Mouse (Mus musculus) thymus, postnatal 10 days (tissue): ENCODE results near the gene En2.

ENCODE experiments used
- DNase-seq, 2 experiments: peaks; one replicate each; pipeline ENCODE4 v3.0.0; 2021; ENCODE audit warnings: low spot score in 2 of 2

Gene En2

DNA sequence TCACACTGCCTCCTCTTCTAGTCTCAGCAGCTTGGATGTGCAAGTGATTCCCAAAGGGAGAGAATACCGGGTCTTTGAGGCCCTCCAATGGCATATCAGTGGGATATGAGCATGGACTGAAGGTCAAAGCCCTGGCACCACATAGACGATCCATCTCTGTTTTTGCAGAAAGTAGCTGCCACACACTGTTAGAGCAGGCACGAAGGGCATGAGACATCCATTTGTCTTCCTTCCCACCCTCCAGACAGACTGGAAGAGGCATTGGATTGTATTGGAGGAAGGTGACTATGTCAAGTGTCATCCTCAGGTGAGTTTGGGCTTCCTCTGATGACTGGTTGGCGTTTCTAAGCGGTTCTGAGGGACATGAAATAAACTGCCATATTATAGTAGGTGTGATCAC is 12.8 kb downstream of the En2 start:
- no peak for DNase-seq

DNA sequence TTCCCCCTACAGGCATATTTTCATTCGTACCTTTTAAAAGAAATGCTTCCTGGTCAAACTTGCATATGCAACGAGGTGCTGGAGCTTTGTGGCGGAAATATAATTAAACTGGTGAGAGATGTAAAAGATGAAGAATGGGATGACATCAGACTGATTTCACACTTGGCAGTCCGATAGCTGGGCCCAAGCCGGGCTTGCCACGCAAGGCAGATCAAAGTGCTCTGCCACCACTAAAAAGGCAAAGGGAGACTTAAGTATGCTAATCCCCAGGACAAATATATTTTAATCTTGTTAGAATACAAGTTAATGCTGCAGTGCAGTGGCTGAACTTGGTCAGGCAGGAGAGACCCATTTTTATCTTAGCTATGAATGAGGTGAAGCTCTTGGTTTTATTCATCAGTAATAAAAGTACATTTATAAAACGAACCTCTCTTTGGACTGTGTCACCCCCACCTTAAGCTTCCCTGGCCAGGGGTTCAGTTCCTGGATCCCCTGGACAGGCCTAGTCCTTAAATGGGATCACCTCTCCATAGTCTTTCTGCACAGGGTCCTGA is 13.8 kb downstream of the En2 start:
- DNase-seq = no peak

DNA sequence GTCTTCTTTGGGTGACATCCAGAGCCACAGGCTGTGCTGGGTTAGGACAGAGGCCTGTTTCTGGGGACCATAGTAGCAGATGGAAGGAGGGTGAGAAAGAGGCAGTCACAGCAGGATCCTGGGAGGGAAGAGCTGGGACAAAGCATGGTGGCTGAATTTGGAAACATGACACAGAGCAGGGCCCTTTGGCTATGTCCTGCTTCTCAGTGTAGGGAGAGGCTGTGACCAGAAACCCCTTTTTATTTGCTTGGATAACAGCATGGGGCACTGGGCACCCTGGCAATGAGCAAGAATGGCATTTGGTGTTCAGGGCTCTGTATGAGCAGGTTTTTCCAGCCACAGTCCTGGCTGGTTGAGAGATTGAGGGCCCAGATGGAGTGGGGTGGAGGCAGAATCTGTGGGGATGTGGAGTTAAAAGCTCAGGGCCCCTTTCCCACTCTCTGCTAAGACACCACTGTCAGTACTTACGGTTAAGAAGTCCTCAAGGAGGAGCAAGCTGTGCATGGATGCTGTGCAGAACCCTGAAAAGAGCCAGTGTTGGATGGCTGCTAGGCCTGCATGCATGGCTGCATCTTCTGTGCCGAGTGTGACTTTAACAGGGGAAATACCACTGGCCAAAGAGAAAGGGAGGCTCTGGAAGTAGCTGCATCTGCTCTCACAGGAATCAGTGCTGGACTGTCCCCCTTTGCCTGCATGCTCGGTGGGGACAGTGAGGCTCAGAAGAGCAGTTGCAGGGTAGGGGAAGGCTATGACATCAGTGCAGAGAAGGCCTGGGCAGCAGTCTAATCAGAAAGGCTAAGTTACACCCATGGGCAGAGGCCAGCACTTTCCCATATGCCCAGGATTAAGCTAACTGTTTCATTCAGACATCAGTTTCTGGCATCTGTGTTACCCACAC is 26.0 kb downstream of the En2 start:
- DNase-seq = no peak

DNA sequence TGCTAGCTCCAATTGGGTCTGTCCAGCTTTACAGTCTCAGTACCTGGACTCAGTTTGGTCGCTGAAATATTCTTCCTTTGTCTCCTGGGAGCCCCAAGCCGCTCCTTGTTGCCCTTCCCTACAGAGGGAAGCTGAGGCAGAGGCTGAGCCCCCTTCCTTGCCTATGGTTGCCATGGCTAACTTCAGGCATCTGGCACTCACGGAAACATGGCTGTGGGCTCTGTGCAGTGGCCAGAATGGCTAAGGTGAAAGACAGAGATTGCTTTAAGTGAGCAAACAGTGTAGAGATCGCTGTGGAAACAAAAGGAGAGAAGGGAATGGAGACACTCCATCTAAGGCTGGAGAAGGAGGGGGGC is 26.6 kb downstream of the En2 start:
- no peak for DNase-seq

DNA sequence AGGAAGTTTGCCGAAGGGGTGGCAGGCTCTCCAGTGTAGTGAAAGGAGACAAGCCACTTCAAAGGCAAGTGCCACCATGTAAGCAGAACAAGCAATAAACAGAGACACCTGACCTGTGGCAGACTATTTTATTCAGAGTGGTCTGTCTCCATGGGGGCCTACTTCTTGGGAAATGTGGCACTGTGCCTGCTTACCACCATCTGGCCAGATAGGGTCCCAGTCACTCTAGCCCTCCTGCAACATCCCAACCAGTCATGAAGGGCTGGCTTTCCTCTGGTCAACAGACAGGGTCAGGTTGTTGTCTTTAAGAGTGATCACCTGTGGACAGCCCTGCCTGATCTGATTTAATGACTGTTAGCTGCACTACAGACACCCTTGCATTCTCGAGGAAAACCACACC is 30.0 kb downstream of the En2 start:
- no peak for DNase-seq

DNA sequence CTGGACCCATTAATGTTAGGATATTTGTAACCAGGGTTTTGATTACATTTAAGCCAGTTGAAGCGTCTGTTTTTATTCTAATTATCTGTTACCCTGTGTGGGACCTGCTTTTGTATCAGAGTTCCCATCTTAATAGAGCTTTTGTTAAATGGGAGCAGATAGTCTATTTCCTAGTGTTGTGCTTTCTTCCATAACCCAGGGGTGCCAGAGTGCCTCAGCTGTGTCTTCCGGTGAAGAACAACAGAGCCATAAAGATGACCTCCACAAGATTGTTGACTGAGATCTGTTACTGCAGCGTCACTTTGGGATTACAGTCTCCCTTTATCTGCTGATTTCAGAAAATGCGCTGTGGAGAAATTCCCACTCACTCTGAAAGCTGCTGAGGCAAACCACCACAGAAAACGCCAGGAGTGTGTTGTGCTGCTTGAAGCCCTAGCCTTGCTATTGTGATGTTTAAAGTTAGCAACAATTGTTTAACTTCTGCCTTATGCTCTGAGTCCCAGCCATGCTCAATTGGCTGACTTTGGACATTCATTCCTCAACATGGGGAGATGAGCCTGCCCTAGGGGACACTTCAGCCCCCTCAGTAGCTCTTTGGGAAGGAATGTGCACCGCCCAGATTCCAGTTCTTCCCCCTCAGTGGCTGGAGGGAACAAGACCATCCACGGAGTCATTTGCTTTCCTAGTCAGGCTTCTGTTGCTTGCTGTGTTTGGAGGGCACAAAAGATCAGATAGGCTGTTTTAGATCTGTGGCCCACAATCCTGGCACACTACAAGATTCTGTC is 33.8 kb downstream of the En2 start:
- DNase-seq = no peak

DNA sequence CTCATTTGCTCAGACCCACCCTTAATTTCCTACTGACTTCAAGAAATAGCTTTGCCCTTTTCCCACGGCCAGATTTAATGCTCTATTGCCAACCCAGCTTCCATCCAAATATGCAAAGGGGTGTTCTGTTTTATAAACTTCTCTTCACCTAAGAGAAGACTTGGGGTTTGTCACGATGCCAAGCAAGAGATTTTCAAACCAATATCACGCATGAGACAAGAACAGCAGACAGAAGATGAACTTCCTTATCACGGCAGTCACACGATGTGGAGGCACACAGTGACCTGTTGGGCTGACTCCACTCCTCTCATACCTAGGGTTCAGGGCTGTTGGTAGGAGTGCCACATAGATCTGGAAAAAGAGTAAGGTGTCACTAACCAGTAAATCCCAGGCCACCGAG is 37.6 kb downstream of the En2 start:
- no peak for DNase-seq

DNA sequence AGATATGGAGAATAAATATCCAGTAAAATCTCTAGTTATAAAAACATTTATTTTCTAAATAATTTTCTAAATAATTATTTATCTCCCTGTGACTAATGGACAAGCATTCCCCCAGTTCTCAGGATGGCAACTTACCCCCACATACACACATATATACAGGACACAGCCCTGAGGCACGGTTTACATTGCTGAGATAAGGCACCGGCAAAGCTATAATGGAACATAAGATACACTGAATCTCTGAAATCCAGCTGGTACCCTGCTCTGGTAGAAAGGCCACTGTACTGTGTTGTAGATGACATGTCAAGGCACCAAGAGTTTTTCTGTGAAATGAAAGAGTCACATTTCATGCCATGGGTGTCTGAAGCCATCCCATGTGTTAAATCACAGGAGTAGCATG is 39.2 kb downstream of the En2 start:
- DNase-seq = no peak

DNA sequence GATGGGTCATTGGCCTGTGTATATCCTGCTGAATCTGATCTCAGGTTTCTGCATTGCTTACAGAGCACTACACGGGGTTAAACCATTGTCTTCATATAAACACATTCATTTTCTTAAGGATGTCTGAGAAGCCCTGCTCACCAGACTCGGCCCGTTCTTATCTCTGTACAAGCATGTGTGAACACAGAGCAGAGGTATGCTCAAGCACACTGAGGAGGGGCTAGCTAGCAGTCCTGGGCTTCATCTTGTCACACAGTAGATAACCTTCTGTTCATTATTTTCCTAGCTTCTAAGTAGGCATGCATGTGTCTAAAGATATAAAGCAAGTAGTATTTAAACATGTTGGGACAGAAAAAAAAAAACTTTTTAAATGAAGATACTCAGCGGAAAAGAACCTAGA is 41.0 kb downstream of the En2 start:
- DNase-seq = no peak

DNA sequence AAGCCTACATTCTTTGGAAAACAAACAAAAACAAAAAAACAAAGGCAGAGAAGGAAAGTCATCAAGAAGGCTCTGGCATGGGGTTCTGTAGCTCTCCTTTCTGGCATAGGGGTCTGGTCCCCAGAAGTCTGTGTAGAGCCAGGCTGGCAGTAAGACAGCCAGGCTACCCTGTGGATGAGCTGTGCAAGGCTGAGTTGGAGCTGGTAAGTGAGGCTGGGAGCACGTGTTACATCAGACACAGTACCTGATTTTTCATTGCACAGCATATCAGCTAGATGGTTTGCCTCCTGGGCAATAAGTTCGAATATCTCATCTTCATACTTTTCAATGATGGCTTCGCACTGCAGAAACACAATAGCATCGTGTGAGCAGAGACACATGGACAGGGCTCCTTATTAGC is 41.5 kb downstream of the En2 start:
- no peak for DNase-seq

DNA sequence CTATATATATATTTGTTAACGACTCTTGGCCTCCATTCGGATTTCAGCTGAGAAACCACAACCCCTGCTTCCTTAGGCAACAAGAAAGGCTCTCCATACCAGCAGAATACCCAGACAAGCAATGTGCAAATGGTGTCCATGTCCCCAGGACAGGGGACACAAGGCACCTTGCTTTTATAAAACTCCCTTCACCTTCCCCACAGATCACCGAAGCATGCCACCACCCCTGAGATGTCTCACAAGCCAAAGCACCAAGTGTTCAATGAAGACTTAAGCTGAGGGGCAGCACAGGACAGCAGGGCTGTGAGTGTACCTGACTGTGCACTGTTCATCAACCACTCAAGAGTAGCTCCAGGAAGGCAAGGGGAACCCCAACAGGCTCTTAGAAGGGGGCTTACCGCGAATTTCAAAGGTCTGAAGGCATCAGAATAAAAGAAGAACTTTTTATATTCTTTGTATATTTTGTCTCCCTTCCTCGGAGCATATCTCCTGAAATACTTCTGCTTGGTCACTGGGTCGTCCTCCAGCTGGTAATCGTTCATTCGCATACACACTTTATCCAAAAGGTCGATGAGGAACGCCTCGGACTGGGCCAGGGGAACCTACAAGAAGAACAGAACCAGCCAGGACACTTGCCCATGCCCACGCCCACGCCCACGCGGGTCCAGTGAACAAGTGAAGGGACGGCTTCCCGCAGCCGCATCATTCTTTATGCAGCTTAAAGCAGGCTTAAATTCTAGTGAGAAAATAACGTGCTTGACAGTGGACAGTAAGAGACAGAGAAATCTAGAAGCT is 43.4 kb downstream of the En2 start:
- DNase-seq = no peak

DNA sequence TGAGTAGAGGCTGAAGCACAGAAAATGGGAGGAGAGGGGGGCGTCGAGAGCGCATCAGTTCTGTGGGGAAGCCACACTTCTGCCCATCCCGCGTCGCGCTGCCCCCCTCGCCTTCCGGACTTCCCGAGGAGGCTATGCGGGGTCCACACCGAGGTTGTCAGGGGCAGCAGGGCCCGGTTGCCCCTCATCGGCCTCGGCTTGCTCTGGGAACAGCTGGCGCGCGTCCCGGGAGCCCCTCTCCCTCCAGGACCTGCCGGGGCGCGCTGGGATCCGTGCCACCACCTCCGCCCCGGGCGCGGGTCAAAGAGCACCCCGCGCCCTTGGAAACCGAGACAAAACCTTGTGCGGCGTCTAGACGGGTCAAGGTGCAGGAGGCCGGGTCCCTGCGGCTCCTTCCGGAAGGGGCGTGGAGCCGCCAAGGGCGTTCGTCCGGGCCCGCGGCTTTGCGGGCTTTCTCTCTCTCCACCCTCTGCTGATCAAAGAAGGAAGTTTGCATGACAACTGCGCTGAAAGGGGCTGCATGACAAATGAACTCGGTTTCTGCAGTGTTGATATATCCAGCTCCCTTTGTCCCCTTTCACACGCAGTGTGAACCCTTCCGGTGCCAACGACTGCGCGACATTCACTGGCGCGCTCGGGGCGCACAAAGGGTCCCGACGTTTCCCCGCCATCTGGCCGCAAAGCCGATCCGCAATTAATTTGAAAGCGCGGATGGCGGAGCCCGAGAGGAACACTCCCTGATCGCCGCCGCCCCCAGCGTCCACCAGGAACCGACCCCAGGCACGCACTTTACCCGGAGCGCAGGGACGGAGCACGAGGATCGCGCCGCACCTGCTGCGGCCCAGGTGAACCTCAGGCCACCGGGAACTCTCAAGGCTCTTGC is 44.3 kb downstream of the En2 start:
- no peak for DNase-seq

DNA sequence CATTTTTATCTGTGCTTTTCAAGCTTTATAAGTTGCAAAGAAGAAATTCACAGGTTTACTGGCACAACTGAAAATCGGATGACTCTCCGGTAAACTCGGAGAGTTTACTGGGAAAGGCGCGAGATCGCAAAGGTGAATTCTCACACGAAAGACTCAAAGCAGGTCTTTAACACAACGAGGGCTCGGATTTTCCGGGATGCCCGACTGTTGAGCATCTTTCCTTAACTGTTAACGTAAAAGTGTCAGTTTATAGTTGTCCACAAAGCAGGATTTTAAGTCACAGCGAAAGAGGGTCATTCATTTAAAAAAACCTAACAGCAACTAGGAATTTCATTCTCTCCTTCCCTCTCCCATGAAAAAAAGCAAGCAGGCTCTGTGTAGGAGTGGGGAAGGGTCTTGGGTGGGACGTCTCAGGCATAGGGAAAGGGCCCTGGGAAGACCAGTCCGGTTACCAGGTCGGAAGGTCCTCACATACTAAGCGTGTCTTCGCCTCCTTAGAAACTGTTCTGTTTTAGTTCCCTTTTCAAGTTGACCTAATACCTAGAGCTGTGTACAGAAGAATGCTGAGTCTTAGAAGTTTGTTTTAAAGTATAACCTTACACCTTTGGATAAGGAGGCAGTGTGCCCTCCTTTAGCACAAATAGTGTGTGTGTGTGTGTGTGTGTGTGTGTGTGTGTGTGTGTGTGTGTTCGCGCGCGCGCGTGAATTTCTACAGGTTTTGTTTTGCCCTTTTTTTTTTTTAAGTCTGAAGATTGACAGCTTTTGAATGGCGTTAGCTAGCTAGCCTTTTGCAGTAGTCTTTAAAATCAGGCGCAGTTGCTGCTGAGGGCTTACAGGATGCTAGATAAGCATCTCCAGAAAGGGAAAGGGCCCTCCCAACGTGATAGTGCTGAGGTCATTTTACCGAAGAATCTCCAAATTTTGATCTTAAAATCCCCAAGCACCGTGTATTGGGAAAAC is 45.4 kb downstream of the En2 start:
- DNase-seq = no peak

DNA sequence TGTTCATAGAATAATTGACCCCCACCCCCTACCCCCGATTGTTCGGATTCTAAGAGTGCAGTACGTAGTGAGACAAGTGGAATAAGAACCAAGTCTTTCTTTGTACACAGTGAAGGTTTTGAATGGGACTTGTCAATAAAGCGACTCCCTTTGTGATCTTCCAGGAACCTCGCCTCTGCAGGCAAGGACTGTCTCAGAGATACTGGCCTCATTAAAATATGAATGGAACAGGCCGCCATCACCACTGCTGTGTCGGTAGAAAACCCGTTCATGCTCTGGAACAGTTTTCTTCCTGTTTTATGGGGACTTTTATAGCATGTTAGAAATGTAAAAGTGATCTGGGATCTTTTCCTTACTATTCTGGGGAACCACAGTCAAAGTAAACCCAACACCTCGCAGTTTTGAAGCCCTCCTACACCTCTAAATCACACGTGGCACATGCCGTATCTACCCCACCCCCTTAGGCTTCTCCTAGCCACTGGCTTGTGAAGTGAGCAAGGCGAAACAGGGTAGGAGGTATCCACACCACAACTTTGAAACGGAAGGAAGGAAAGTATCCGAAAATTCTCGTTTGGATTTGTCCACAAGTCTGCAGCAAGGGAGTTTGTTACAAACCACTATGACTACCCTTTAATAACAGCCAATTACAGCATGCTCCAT is 46.3 kb downstream of the En2 start:
- DNase-seq = no peak

DNA sequence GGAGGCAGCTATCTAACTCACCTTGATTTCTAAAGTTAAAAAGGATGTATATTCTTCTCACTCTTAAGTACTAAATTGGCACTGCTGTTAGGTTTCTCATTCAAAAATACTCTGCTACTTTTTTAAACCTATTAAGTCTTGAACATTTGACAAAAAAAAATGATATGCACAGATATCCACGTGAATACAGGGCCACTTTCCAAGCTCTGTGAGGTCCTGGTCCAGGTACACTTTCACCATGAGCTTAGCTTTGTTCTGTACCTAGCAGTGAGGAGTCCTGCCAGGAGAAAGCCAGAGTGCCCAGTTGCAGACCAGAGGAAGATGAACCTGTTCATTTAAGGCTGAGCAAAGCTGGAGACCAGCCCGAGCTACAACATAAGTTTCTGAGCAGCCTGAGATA is 47.9 kb downstream of the En2 start:
- no peak for DNase-seq

DNA sequence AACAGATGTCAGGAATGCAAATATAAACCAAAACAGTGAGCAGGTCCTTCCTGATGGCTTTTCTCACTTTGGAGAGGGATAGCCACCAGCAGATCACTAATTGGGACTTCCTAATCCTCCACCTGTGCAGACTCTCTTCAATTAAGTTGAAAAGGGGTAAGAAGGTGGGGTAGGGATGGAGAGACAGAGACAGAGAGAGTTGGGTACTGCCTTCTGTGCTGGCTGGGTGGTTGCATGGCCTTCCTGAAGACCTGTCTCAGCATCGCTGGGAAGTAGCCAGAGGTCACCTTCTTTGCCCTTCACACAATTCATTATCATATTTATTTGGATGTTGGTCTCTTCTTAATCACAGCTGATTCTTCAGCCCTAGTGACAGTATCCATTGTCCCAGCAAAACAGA is 54.1 kb downstream of the En2 start:
- DNase-seq = no peak
